Mouse (Mus musculus) erythroid progenitor cell, adult 5-6 weeks (primary cell): ENCODE measurements at regions not wholly inside any gene's neighbourhood (a gene's known extent, or its start where the extent isn't known, plus 50 kb on each side); places are given as distances from the start of the nearest gene placed in this dataset.

Experiments
- ATAC-seq: replicated peaks from 2 replicates; pipeline ENCODE4 v1.8.0; 2016; ENCODE audit warnings: moderate number of reproducible peaks, mild to moderate bottlenecking, moderate TSS enrichment, inconsistent platforms; ENCODE audit not compliant: poor library complexity, low FRiP score, severe bottlenecking

DNA sequence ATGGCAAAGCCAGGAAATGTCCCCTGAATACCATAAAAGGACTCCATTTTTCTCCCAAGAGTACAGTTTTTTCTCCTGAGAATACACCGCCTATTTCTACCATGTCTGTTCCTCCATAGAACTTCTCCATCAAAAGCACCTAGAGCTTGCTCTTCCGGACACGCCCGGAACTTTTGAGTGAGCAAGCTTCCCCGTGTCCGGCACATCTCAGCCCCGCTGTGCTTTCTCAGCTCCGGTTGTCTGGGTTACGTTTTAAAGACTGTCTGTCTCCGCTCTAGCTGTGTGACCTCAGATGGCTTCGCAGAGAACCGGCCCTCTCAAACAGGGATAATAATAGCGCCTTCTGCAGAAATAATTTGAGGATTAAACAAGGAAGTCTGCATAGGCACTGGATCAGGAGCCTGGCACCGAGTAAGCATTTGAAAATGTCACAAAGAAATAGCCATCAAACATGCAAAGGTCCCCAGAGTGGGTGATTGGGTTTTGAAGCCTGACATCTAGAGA, 122.8 kb downstream of the Ddx11 start:
- no peak for ATAC-seq

DNA sequence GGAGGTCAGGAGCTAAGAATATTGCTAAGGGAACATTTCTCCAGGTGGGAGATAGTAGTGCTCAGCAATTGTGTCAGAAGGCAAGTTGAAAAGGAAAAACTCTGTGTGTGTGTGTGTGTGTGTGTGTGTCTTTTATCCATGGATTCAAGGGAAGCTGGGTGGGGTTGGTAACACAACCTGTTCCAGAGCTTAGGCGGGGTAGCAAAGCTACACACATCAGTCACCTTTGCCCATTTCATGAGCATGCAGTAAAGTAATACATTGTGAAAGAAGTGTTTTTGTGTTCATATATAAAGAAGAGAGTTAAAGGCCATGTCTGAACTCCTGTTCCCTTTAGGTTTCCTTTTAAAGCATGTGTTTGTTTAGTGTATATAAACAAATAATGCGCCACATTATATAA, 128.2 kb downstream of the Ddx11 start:
- no peak for ATAC-seq

DNA sequence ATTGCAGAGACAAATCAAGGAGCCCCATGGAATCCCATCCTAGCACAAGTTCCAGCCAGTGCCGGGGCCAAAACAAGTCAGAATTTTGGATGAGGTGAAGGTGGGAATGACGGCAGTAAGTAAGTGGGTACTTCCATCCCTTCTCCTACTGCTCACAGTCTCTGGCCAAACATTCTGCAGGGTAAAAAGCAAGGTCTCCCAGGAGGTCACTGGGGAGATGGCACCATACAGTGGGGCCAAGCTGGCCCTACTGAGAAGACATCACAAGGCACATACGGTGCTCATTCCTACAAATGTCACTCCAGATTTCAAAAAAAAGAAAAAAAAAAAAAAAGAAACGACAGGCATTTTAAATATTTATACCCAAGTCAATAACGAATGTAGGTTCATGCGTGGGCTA, 129.6 kb downstream of the Ddx11 start:
- no peak for ATAC-seq

DNA sequence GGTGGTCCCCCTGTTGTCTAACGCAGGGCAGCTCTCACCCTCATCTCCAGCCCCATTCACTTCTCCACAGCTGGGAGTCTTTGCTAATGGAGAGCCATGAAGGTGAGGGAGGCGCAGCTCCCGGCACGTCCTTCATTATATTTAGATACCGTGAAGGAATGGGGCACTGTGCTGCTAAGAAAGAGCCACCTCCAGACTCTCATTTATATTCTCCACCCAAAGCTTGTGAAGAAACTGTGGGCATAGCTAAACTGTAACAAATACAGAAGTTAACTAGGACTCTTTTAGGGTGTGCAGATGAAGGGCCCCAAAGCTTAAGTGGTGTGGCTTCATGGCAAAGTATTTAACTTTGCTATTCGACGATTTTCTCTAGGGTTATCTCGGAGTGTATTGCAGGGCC, 136.4 kb downstream of the Ddx11 start:
- ATAC-seq: no peak

DNA sequence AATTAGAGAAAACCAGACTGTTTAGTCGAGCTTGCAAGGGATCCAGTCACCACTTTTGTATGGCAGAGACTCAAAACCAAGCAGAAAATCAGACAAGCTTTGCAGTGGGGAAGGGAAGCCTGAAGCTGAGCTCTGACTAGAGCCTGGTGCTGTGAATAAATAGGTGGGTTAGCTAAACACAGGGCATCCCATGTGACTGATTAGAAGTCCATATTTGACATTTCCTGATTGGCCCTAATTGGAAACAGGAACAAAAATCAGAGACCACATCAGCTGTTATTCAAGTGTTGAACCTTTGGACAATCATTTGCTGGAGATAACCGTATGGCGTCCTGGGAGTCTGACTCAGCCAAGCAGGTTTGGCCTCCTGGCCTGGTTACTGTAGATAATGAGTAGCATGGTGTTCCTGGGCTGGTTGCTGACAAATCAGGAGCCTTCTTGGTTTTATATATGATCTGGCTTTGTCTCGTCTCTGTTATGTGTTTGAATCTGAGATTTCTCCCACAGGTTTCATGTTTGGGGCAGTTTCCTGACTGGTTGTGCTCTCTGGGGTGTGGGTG, 139.4 kb downstream of the Ddx11 start:
- ATAC-seq: no peak

DNA sequence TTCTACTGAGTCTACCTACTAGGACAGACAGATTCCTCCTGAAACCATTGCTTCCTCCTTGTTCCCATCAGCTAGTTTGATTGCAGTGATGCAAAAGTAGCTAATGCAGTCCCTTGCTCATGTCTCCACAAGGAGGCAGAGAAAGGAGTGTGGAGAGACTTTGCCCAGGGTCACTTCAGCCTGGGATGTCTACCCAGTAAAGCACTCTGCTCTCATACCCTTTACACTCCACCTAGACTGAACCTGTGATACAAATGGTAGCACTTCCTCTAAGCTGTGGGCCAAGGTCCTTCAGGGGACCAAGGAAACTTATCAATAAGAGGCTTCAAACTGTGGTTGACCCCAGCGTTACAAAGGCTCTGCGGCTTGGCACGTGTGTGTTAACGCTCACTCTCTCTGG, 140.1 kb downstream of the Ddx11 start:
- no peak for ATAC-seq

DNA sequence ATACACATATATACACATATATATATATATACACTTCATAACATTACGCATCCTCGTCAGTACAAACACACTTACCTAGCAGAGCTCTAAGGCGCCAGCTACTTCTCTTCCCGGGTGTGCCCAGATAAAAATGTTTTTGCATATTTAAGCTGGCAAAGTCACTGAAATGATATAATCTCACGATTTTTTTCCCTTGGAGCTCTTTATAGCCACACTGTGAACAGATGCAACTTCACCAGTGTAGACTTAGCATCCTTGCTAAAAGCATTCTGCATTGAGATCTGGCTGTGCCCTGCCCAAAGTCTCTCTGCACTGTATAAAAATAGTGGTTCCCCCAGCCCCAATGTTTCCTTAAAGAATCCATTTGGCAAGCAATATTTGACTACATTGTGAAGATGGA, 143.5 kb downstream of the Ddx11 start:
- no peak for ATAC-seq

DNA sequence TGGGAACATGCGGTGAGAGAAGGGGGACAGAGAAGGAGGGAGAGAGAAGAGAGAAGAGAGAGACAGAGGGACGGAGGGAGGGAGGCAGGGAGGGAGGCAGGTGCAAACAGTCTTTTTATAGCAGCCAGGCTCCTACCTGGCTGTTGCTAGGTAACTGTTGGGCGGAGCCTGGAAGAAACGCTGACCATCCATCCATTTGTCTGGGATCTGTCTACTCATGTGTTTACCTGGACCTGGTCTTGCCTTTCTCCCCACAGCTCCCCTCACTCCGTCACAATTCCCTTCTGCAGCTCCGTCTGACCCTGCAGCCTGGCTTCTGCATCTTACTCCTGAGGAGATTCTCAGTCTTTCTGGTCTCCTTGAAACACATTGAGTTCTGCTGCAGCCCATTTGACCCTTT, 144.5 kb downstream of the Ddx11 start:
- ATAC-seq: no peak

DNA sequence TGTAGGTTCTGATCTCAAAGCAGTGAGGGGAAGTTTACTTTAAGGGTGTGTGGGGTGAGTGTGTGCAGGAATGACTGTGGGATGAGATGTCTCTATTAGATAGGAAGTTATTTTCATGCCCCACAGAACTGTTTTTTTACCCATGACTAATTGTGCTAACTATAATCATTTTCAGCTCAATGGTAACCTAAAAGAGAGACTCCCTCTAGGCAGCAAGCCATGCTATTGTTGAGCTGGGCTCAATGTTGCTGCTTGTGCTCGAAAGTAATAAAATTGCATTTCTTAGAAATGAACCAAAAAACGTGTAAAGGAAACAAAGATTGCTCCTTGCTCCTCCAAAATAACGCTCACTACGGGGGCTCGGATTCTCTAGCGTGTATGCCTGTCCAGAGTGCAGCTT, 146.2 kb downstream of the Ddx11 start:
- ATAC-seq: no peak

DNA sequence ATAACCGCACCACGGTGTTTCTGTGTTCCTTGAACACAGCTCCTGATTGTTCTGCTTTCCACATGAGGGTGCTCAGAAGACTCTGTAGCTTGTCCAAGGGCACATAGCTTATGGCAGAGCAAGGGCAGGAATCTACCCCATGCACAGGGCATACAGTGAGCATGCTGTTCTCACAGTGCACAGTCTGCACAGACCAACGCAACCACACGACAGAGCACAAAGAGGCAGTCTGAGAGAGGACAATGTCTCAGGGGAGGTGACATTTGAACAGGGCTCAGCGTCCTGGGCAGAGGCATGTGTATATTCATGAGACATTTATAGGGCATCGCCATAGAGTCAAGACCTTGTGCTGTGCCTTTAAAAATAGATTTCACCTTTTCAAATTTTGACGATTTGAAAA, 148.6 kb downstream of the Ddx11 start:
- ATAC-seq: no peak

DNA sequence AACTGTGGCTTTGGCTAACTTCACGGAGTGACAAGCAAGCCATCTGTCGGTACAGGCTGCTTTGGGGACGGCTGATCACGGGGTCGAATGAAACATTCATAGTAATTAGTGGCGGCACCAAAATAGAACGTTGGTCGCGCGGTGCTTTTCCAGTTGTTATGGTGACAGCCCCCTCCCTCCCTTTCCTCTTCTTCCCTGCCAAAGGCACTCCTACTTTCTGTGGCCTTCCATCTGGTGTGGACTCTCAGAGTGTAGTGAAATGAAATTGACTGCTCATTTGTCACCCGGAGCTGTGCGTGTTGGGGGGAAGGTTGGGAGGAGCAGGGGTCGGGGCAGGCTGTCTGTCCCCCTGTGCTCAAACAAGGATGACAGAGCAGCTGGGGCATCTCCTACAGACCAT, 153.5 kb downstream of the Ddx11 start:
- ATAC-seq: no peak

DNA sequence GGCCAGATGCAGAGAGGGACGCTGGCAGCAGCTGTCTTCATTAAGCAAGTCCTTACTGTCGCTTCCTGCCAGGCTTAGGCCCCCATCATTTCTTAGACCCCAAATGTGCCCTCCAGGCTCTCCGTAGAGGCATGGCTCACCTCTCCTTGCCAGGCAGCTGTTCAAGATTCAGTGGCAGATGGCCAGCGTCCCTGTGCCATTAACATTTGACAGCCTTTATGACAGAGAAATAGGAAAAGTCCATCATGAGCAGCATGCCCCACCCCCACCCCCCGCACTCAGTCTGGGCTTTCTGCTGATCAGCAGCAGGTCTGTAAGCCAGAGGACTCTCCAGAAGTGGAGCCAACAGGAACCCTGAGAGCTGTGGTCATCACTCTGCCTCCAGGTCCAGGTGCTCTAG, 154.7 kb downstream of the Ddx11 start:
- ATAC-seq: no peak

DNA sequence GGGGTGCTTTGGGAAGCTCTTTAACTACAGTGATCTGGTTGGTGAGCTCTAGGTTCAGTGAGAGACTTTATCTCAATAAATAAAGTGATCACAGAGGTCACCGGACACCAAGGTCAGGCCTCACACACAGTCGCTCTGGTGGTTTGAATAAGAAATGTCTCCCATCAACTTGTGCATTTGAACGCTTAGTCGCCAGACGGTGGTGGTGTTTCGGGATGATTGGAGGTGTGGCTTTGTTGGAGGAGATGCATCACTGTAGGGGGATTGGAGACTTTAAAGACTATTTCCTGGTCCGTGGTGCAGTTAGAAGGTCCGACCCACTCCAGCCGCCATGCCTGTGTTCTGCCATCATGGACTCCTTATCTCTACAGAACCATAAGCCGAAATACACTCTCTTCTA, 162.0 kb downstream of the Ddx11 start:
- ATAC-seq: no peak
